Mouse (Mus musculus): ENCODE data around the gene Pop5. TPM values are rescaled to one million over a fixed set of nuclear protein-coding genes. Genes with fewer than 3 reads are reported as not detected.

Gene Pop5
- total and polyA plus RNA-seq, 2 experiments from 2014 or later = 41.1 to 57.9 TPM

DNA sequence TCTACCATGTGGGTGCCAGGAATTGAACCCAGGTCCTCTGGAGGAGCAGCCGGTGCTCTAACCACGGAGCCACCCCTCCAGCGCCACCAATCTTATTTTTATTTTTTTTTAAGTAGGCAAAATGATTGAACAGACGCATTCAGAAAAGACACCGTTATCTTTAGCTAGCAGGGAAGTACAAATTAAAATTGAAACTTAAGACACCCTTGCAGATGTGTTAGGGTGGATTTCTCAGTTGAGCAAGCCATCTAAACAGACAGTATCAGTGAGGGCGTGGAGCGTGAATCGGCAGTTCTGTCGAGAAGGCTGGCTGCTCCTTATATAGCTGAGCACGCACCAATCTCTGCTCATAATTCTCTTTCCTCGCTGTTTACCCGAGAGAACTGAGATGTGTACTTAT lies 17.6 kb upstream of the Pop5 start:
- no peak for TF ChIP-seq CTCF (IDR thresholded peaks at IDR 0.05; ENCODE audit: low read depth)
- TF ChIP-seq EP300 (IDR thresholded peaks at IDR 0.05; ENCODE audit: low read depth) = no peak
- H3K4me3 ChIP-seq (ENCODE audit: low read depth, low read length) = no peak overlapping the region
- H3K4me1 ChIP-seq (ENCODE audit: control insufficient read depth, insufficient read depth) = peaks cover 10% of the 10 kb centered on the region
- ATAC-seq (ENCODE audit: insufficient read depth, low read depth) (no peak), DNase-seq (ENCODE audit: low spot score) (no peak)
- H3K27me3 ChIP-seq (ENCODE audit: control insufficient read depth, insufficient read depth, low read length) = 0 out of 2 replicates have a peak, but pooled peaks cover 5% of the 10 kb centered on the region
- H3K9me3 ChIP-seq (replicated peaks; ENCODE audit: control insufficient read depth, low read length) = 0 out of 2 replicates have a peak, but pooled peaks cover 6% of the 10 kb centered on the region
- H3K27ac ChIP-seq (ENCODE audit: low read depth) = no peak overlapping the region
- no peak overlapping the region for H3K4me2 ChIP-seq (ENCODE audit: low read depth, low read length)
- no peaks in the 10 kb centered on the region for H3K36me3 ChIP-seq (replicated peaks; ENCODE audit: control insufficient read depth, insufficient read depth, low read length)
- 85% methylated on average over 12 of the region's 12 CpGs for WGBS
- no peak overlapping the region for H3K9ac ChIP-seq (replicated peaks; ENCODE audit: low read depth, low read length)

DNA sequence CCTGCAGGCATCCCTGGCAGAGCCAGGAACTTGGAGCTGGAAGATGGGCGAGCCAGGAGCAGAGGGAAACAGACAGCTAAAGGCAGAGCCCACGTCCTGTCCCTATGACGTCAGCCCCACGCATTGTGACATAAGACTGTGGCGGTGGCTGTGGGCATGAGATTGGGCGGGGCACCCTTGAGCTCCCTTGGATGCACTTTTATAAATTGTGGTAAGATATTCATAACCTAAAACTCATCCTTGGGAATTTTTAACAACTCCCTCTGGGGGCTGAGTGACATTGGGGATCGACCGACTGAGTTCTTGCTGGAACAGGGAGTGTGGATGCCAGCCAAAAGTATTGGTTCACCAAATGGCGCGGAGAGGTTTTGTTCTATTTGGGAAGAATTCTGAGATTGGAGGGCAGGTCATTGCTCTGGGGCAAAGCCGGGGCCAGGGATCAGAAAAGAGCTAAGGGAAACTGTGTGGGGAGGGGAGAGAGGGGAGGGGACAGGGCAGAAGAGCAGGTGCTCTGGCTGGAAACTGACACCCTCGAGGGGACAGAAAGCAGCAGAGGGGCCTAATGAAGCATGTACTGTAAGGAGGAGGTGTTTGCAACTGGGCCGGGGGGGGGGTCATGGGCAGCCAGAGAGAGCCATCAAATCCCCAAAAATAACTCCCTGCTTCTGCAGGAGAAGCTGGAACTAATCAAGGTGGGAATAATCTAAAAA lies 14.6 kb upstream of the Pop5 start:
- Histone ChIP-seq H3K9ac (replicated peaks; ENCODE audit: low read depth, low read length) (no peak overlapping the region), H3K36me3 (replicated peaks; ENCODE audit: control insufficient read depth, insufficient read depth, low read length) (no peaks in the 10 kb centered on the region), H3K27ac (ENCODE audit: low read depth) (no peak overlapping the region), H3K4me1 (ENCODE audit: control insufficient read depth, insufficient read depth) (peaks cover 10% of the 10 kb centered on the region), H3K4me2 (ENCODE audit: low read depth, low read length) (no peak overlapping the region), H3K9me3 (replicated peaks; ENCODE audit: control insufficient read depth, low read length) (0 out of 2 replicates have a peak, but pooled peaks cover 6% of the 10 kb centered on the region), H3K27me3 (ENCODE audit: control insufficient read depth, insufficient read depth, low read length) (0 out of 2 replicates have a peak, but pooled peaks cover 2% of the 10 kb centered on the region), H3K4me3 (ENCODE audit: low read depth, low read length) (no peak overlapping the region)
- ATAC-seq (ENCODE audit: insufficient read depth, low read depth) (no peak), DNase-seq (ENCODE audit: low spot score) (no peak)
- WGBS = 31% methylated on average over 13 of the region's 13 CpGs
- no peak for TF ChIP-seq EP300 (IDR thresholded peaks at IDR 0.05; ENCODE audit: low read depth)
- TF ChIP-seq CTCF (IDR thresholded peaks at IDR 0.05; ENCODE audit: low read depth) = no peak

DNA sequence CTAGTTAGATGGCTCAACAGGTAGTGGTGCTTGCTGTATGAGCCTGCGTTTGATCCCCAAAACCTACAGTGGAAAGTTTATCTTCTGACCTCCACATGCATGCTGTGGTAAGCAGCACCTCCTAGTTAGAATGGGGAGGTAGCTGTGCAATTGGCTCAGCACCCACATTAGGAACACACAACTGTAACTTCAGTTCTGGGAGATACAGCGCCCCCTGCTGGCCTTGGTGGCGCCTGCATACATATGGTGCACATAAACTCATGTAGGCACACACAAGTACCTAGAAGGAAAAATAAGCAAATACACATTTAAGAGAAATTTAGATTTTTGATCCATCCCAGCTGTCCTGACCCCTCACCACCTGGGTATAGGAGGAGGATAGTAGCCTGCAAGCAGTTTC lies 13.2 kb upstream of the Pop5 start:
- H3K4me1 ChIP-seq (ENCODE audit: control insufficient read depth, insufficient read depth) = peaks cover 10% of the 10 kb centered on the region
- no peak for TF ChIP-seq EP300 (IDR thresholded peaks at IDR 0.05; ENCODE audit: low read depth)
- TF ChIP-seq CTCF (IDR thresholded peaks at IDR 0.05; ENCODE audit: low read depth) = 0 out of 2 replicates have a peak, but pooled peaks have one; percentile 6
- no peaks in the 10 kb centered on the region for H3K27me3 ChIP-seq (ENCODE audit: control insufficient read depth, insufficient read depth, low read length)
- 0 out of 2 replicates have a peak, but pooled peaks cover 6% of the 10 kb centered on the region for H3K9me3 ChIP-seq (replicated peaks; ENCODE audit: control insufficient read depth, low read length)
- ATAC-seq (ENCODE audit: insufficient read depth, low read depth) (no peak), DNase-seq (ENCODE audit: low spot score) (no peak)
- no peak overlapping the region for H3K27ac ChIP-seq (ENCODE audit: low read depth)
- H3K9ac ChIP-seq (replicated peaks; ENCODE audit: low read depth, low read length) = no peak overlapping the region
- no peak overlapping the region for H3K4me2 ChIP-seq (ENCODE audit: low read depth, low read length)
- no peak overlapping the region for H3K4me3 ChIP-seq (ENCODE audit: low read depth, low read length)
- no peaks in the 10 kb centered on the region for H3K36me3 ChIP-seq (replicated peaks; ENCODE audit: control insufficient read depth, insufficient read depth, low read length)
- 77% methylated on average over 3 of the region's 3 CpGs for WGBS

DNA sequence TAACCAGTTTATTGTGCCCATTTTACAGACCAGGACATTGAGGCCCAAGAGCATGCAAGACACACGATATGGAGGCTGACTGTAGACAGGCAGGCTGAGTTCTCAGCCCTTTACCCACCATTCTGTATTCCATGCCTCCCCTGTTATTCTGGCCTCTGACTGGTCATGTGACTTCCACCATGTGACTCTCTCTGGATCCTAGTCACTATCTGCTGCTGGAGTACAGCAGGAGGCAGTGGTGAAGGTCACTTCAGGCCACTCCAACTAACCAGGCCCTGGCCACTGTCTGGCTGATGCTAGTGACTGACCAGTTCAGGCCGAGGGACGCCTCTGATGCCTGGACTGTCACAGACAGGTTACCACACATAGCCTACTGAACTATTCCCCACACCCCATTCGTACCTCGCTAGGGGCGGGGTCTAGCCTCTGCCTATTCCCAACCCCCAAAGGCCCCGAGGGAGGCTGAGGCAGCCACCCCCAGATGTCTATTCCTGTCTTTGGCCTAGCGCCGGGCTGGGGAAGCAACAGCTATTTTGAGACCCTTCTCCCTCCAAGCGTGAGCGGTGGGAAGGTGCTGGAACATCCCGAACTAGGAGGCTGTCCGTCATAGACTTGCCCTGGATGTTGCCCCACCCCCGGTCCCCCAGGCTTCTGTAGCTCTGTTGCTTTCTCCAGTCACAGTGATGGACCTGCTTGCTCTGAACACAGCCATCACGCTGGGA lies 4.6 kb upstream of the Pop5 start:
- H3K27ac ChIP-seq (ENCODE audit: low read depth) = no peak overlapping the region
- H3K4me2 ChIP-seq (ENCODE audit: low read depth, low read length) = peak overlapping the region; percentile 0; the same call in 1 of the 2 replicates
- DNase-seq (ENCODE audit: low spot score) = no peak
- no peaks in the 10 kb centered on the region for H3K27me3 ChIP-seq (ENCODE audit: control insufficient read depth, insufficient read depth, low read length)
- TF ChIP-seq CTCF (IDR thresholded peaks at IDR 0.05; ENCODE audit: low read depth) (no peak), EP300 (IDR thresholded peaks at IDR 0.05; ENCODE audit: low read depth) (no peak)
- H3K4me3 ChIP-seq (ENCODE audit: low read depth, low read length) = no peak overlapping the region
- H3K9me3 ChIP-seq (replicated peaks; ENCODE audit: control insufficient read depth, low read length) = no peaks in the 10 kb centered on the region
- H3K36me3 ChIP-seq (replicated peaks; ENCODE audit: control insufficient read depth, insufficient read depth, low read length) = no peaks in the 10 kb centered on the region
- 27% methylated on average over 15 of the region's 15 CpGs for WGBS
- peak; percentile 61 for ATAC-seq (ENCODE audit: insufficient read depth, low read depth)
- no peaks in the 10 kb centered on the region for H3K4me1 ChIP-seq (ENCODE audit: control insufficient read depth, insufficient read depth)
- no peak overlapping the region for H3K9ac ChIP-seq (replicated peaks; ENCODE audit: low read depth, low read length)

DNA sequence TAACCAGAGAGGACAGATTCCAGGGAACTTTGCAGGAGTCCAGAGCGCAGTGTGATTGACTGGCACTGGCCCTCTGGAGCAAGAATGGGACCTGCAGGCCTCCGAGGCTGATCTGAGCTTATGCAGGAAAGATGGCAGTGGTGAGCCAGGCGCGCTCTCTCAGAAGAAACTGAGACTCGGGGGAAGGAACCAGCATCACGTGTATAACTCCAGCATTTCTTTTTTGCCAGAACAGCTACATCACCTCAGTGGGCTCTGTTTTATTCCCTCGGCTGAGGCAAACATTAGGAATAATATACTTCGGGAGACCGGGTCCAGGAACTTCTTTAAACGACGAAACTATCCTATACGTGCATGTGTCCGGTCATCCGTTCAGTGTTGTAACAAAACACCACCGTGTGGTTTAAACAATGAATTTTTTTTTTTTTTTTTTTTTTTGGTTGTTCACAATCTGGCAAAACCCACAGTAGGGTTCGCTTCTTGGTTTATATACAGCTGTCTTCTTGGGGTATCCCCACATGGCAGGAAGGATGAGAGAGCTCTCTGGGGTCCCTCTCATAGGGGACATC lies 4.0 kb upstream of the Pop5 start:
- WGBS = 48% methylated on average over 16 of the region's 16 CpGs
- no peak overlapping the region for H3K9ac ChIP-seq (replicated peaks; ENCODE audit: low read depth, low read length)

More for the DNA sequence above, 4.0 kb upstream of the Pop5 start:
- Histone ChIP-seq H3K4me3 (ENCODE audit: low read depth, low read length) (no peak overlapping the region), H3K36me3 (replicated peaks; ENCODE audit: control insufficient read depth, insufficient read depth, low read length) (no peaks in the 10 kb centered on the region), H3K27me3 (ENCODE audit: control insufficient read depth, insufficient read depth, low read length) (no peaks in the 10 kb centered on the region), H3K4me1 (ENCODE audit: control insufficient read depth, insufficient read depth) (no peaks in the 10 kb centered on the region), H3K27ac (ENCODE audit: low read depth) (no peak overlapping the region), H3K4me2 (ENCODE audit: low read depth, low read length) (peak overlapping the region; percentile 0; the same call in 1 of the 2 replicates), H3K9me3 (replicated peaks; ENCODE audit: control insufficient read depth, low read length) (no peaks in the 10 kb centered on the region)
- ATAC-seq (ENCODE audit: insufficient read depth, low read depth) (no peak), DNase-seq (ENCODE audit: low spot score) (no peak)
- TF ChIP-seq CTCF (IDR thresholded peaks at IDR 0.05; ENCODE audit: low read depth) (no peak), EP300 (IDR thresholded peaks at IDR 0.05; ENCODE audit: low read depth) (no peak)

Measured in heart, postnatal 0 days (tissue).